Mouse (Mus musculus): Measurements from ENCODE around the gene Xpo6. TPM values are rescaled to one million over a fixed set of nuclear protein-coding genes. Genes with fewer than 3 reads are reported as not detected.

The Xpo6 gene
- polyA plus RNA-seq, 1 experiment from 2014 or later, result 44.5 TPM

DNA sequence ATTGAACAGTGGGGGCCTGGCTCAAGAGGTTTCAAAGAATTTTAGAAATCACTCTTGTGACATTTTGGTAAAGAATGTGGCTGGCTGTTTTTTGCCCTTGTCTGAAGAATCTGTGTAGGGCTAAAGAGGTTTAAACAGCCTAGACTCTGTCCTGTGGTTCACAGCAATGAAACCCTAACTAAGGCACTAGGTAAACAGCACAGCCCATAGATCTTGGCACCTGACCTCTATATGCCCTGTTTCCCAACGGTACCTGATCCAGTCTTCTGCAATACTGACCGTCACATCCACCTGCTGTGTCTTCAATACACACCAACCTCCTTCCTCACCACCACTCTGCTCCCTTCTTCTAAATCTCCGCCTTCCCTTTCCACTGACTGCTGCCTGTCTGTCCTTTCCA, 42.1 kb downstream of the Xpo6 start:
- Histone ChIP-seq H3K4me1 (no peaks in the 10 kb centered on the region), H3K9me3 (no peaks in the 10 kb centered on the region), H3K9ac (no peak overlapping the region), H3K36me3 (peaks cover 36% of the 10 kb centered on the region), H3K4me3 (no peak overlapping the region), H3K4me2 (no peak overlapping the region), H3K27ac (no peak overlapping the region), H3K27me3 (no peaks in the 10 kb centered on the region)
- no peak for ATAC-seq (ENCODE audit: borderline replicate concordance, extremely low read depth, low FRiP score, low TSS enrichment)
- WGBS, result 84% methylated on average over 3 of the region's 3 CpGs

DNA sequence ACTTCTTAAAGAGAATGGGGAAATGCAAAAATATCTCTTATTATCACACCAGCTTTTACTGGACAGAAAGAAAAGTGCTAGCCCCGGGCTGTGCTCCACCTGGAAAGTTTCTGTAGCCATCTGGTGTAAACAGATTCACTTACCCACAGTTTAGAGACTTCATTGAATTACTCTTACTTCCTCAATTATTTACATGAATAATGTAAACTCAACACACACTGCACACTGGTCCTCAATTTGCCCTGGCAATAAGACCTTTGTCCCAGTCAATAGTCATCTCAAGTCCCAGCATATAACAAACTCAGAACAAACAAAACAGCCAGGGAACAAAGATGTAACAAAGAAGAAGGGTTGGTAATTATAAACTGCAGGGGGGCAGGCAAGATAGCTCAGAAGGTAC, 44.6 kb downstream of the Xpo6 start:
- no peaks in the 10 kb centered on the region for H3K27me3 ChIP-seq
- no peak for ATAC-seq (ENCODE audit: borderline replicate concordance, extremely low read depth, low FRiP score, low TSS enrichment)
- no peak overlapping the region for H3K9ac ChIP-seq
- H3K36me3 ChIP-seq, result peaks cover 42% of the 10 kb centered on the region
- H3K4me3 ChIP-seq, result no peak overlapping the region
- no peak overlapping the region for H3K27ac ChIP-seq
- no peaks in the 10 kb centered on the region for H3K9me3 ChIP-seq
- H3K4me2 ChIP-seq, result no peak overlapping the region
- 76% methylated on average over 1 of the region's 1 CpGs for WGBS
- no peaks in the 10 kb centered on the region for H3K4me1 ChIP-seq

DNA sequence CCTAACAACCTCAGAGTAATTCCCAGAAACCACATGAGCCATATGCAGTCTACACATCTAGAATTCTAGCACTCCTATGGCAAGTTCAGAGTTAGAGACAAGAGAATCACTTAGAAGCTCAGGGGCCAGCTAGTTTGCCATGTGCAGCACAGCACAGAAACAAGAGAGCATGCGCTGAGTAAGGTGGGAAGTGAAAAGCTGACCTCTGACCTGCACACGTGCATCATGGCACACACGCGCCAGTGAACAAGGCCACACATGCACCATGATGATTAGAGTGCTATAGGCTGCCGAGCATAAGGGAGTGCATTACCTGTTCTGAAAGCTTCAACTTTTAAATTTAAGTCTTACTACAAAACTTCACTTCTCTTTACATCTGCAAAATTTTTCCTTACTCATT, 45.6 kb downstream of the Xpo6 start:
- H3K36me3 ChIP-seq, result peaks cover 39% of the 10 kb centered on the region
- no peaks in the 10 kb centered on the region for H3K27me3 ChIP-seq
- H3K9me3 ChIP-seq, result no peaks in the 10 kb centered on the region
- ATAC-seq (ENCODE audit: borderline replicate concordance, extremely low read depth, low FRiP score, low TSS enrichment), result no peak
- H3K27ac ChIP-seq, result no peak overlapping the region
- H3K9ac ChIP-seq, result no peak overlapping the region
- H3K4me3 ChIP-seq, result no peak overlapping the region
- no peak overlapping the region for H3K4me2 ChIP-seq
- WGBS, result 78% methylated on average over 5 of the region's 5 CpGs
- H3K4me1 ChIP-seq, result no peaks in the 10 kb centered on the region

DNA sequence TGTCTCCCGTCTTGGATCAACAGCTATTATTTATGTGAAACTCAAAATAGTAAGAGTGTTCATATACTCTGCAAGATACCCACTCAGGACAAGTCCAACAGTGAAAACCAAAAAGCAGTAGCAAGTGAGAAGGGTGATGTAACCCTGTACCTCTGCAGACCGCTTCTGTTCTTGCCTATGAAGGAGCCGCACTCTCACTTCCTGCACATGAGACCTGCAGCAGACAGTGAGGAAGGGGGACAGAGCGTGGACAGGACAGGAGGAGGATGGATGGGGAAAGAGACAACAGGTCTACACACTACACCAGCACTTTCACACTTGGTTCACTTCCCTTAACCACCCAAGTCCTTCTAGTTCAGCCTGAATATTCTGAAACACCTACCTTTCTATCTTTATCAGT, 48.0 kb downstream of the Xpo6 start:
- 92% methylated on average over 4 of the region's 4 CpGs for WGBS
- Histone ChIP-seq H3K4me2 (no peak overlapping the region), H3K4me1 (no peaks in the 10 kb centered on the region), H3K36me3 (peaks cover 47% of the 10 kb centered on the region), H3K9me3 (no peaks in the 10 kb centered on the region), H3K9ac (no peak overlapping the region), H3K27ac (no peak overlapping the region), H3K27me3 (no peaks in the 10 kb centered on the region), H3K4me3 (no peak overlapping the region)
- no peak for ATAC-seq (ENCODE audit: borderline replicate concordance, extremely low read depth, low FRiP score, low TSS enrichment)

DNA sequence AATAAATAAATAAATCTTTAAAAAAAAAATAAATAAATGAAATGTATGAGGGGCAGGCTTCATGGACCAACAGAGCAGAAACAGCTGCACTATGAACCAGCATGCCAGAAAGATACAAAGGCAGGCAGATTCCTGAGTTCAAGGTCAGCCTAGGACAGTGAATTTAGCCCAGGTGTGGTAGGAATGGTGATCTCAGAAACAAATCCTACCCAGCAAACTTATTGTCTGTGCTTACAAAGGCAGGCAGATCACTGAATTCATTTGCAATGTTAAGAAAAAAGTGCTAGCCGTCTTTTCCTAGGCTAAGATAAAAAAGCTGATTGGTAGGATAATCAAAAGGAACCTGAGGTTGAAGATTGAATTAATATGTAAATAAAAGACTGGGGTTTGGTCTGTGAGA, 54.1 kb downstream of the Xpo6 start:
- WGBS, result 70% methylated on average over 1 of the region's 1 CpGs
- ATAC-seq (ENCODE audit: borderline replicate concordance, extremely low read depth, low FRiP score, low TSS enrichment), result no peak
- H3K27ac ChIP-seq, result no peak overlapping the region
- no peaks in the 10 kb centered on the region for H3K4me1 ChIP-seq
- peaks cover 59% of the 10 kb centered on the region for H3K36me3 ChIP-seq
- no peak overlapping the region for H3K9ac ChIP-seq
- no peak overlapping the region for H3K4me3 ChIP-seq
- no peaks in the 10 kb centered on the region for H3K9me3 ChIP-seq
- no peaks in the 10 kb centered on the region for H3K27me3 ChIP-seq
- H3K4me2 ChIP-seq, result no peak overlapping the region

- Histone ChIP-seq H3K4me3 (no peak overlapping the region), H3K9ac (no peak overlapping the region), H3K9me3 (no peaks in the 10 kb centered on the region), H3K36me3 (peaks cover 68% of the 10 kb centered on the region), H3K27ac (no peak overlapping the region), H3K4me2 (no peak overlapping the region), H3K27me3 (no peaks in the 10 kb centered on the region), H3K4me1 (no peaks in the 10 kb centered on the region)
- ATAC-seq (ENCODE audit: borderline replicate concordance, extremely low read depth, low FRiP score, low TSS enrichment), result no peak
- WGBS, result 63% methylated on average over 2 of the region's 2 CpGs
Observed at GRCm38 (mm10) chr7:126144364-126144763, 55.9 kb downstream of the Xpo6 start.

DNA sequence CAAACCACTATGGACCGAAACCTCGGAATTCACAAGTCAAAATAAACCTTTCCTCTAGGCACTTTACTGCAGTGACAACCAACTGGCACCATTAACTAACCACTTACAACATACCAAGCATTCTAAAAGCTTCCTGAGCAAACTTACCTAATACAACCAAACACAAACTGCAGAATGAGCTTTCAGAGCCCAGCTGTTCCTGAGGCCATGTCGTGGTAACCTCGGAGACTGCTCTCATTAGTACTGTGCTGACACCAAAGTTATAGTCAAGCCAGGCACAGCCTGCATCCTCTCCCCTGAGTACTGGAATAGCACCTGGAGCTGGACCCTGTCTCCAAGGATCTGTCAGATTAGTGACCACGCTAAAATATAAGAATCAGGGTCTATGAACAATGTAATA, 62.5 kb downstream of the Xpo6 start:
- Histone ChIP-seq H3K9ac (no peak overlapping the region), H3K27ac (no peak overlapping the region), H3K36me3 (peaks cover 62% of the 10 kb centered on the region), H3K4me2 (no peak overlapping the region), H3K4me1 (no peaks in the 10 kb centered on the region), H3K27me3 (no peaks in the 10 kb centered on the region), H3K4me3 (no peak overlapping the region), H3K9me3 (no peaks in the 10 kb centered on the region)
- WGBS, result 83% methylated on average over 5 of the region's 5 CpGs
- ATAC-seq (ENCODE audit: borderline replicate concordance, extremely low read depth, low FRiP score, low TSS enrichment), result no peak

- Histone ChIP-seq H3K4me1 (no peaks in the 10 kb centered on the region), H3K27ac (no peak overlapping the region), H3K4me2 (no peak overlapping the region), H3K36me3 (peaks cover 57% of the 10 kb centered on the region), H3K9me3 (no peaks in the 10 kb centered on the region), H3K9ac (no peak overlapping the region), H3K4me3 (no peak overlapping the region), H3K27me3 (no peaks in the 10 kb centered on the region)
- 79% methylated on average over 2 of the region's 2 CpGs for WGBS
- no peak for ATAC-seq (ENCODE audit: borderline replicate concordance, extremely low read depth, low FRiP score, low TSS enrichment)
Observed at GRCm38 (mm10) chr7:126135391-126135790, 64.9 kb downstream of the Xpo6 start.

GRCm38 (mm10) chr7:126134634-126135321, 65.5 kb downstream of the Xpo6 start:
- Histone ChIP-seq H3K9ac (no peak overlapping the region), H3K4me3 (no peak overlapping the region), H3K4me1 (no peaks in the 10 kb centered on the region), H3K9me3 (no peaks in the 10 kb centered on the region), H3K4me2 (no peak overlapping the region), H3K27me3 (no peaks in the 10 kb centered on the region), H3K27ac (no peak overlapping the region), H3K36me3 (peaks cover 54% of the 10 kb centered on the region)
- 83% methylated on average over 4 of the region's 4 CpGs for WGBS
- ATAC-seq (ENCODE audit: borderline replicate concordance, extremely low read depth, low FRiP score, low TSS enrichment), result no peak

GRCm38 (mm10) chr7:126127673-126128072, 72.6 kb downstream of the Xpo6 start:
- no peak overlapping the region for H3K4me3 ChIP-seq
- H3K36me3 ChIP-seq, result peaks cover 59% of the 10 kb centered on the region
- no peaks in the 10 kb centered on the region for H3K27me3 ChIP-seq
- H3K4me1 ChIP-seq, result no peaks in the 10 kb centered on the region
- 82% methylated on average over 2 of the region's 2 CpGs for WGBS
- H3K9me3 ChIP-seq, result no peaks in the 10 kb centered on the region
- no peak overlapping the region for H3K9ac ChIP-seq
- no peak overlapping the region for H3K27ac ChIP-seq
- H3K4me2 ChIP-seq, result no peak overlapping the region
- ATAC-seq (ENCODE audit: borderline replicate concordance, extremely low read depth, low FRiP score, low TSS enrichment), result no peak

GRCm38 (mm10) chr7:126126502-126126901, 73.8 kb downstream of the Xpo6 start:
- Histone ChIP-seq H3K4me1 (no peaks in the 10 kb centered on the region), H3K4me3 (no peak overlapping the region), H3K27me3 (no peaks in the 10 kb centered on the region), H3K27ac (no peak overlapping the region), H3K36me3 (peaks cover 63% of the 10 kb centered on the region), H3K9me3 (no peaks in the 10 kb centered on the region), H3K4me2 (no peak overlapping the region), H3K9ac (no peak overlapping the region)
- 58% methylated on average over 3 of the region's 3 CpGs for WGBS
- no peak for ATAC-seq (ENCODE audit: borderline replicate concordance, extremely low read depth, low FRiP score, low TSS enrichment)

DNA sequence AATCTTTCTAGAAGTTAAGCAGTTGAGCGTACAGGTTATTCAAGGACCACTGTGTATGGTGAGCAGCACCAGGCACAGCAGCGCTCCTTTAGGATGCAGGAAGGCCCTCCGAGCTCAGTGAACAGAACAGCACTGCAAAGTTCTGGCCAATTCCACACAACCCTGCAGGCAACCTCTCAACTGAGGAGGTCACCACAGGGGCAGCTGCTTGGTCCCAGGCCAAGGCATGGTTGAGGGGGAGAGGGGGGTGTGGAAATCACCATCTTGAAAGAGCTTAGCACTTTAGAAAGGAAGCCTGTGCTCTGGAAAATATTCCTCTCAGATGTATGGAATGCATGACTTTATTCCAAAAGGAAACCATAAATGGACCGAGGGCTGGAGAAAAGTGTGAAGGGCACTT, 78.8 kb downstream of the Xpo6 start:
- H3K4me1 ChIP-seq, result no peaks in the 10 kb centered on the region
- no peak overlapping the region for H3K27ac ChIP-seq
- H3K9ac ChIP-seq, result no peak overlapping the region
- H3K4me3 ChIP-seq, result no peak overlapping the region
- H3K27me3 ChIP-seq, result no peaks in the 10 kb centered on the region
- H3K36me3 ChIP-seq, result peaks cover 58% of the 10 kb centered on the region
- no peaks in the 10 kb centered on the region for H3K9me3 ChIP-seq
- H3K4me2 ChIP-seq, result no peak overlapping the region
- ATAC-seq (ENCODE audit: borderline replicate concordance, extremely low read depth, low FRiP score, low TSS enrichment), result peak; percentile 31; the same call in 1 of the 2 replicates
- WGBS, result 73% methylated on average over 4 of the region's 4 CpGs

DNA sequence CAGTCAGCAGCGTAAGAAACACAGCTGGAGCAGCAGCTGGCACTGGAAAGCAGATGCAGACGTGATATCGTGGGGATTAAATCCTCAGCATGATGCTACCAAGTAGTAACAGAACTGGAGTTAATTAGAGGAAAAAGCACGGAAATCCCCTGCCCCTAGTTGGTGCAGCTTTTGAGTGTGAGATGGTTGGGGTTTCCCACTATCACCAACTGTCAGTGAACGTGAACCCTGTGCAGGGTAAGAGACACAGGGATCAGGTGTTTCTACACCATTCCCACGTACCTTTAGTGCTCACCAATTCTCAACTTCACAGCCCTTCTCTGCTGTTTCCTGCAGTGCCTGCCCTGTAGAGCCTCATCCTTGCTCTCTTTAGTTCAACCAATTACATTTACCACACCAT, 80.5 kb downstream of the Xpo6 start:
- no peak overlapping the region for H3K4me3 ChIP-seq
- 81% methylated on average over 6 of the region's 6 CpGs for WGBS
- no peak overlapping the region for H3K27ac ChIP-seq
- no peak overlapping the region for H3K4me2 ChIP-seq
- H3K36me3 ChIP-seq, result peaks cover 67% of the 10 kb centered on the region
- H3K4me1 ChIP-seq, result no peaks in the 10 kb centered on the region
- no peak overlapping the region for H3K9ac ChIP-seq
- ATAC-seq (ENCODE audit: borderline replicate concordance, extremely low read depth, low FRiP score, low TSS enrichment), result no peak
- no peaks in the 10 kb centered on the region for H3K9me3 ChIP-seq
- no peaks in the 10 kb centered on the region for H3K27me3 ChIP-seq
